Mouse (Mus musculus): ENCODE results near the gene Tmem235. TPM values are rescaled to one million over a fixed set of nuclear protein-coding genes. Genes with fewer than 3 reads are reported as not detected.
A peak's percentile ranks its signal among the peaks of the same experiment; 100 is the strongest.

Tmem235 gene
- polyA plus RNA-seq, 1 experiment from 2014 or later, result not detected

DNA sequence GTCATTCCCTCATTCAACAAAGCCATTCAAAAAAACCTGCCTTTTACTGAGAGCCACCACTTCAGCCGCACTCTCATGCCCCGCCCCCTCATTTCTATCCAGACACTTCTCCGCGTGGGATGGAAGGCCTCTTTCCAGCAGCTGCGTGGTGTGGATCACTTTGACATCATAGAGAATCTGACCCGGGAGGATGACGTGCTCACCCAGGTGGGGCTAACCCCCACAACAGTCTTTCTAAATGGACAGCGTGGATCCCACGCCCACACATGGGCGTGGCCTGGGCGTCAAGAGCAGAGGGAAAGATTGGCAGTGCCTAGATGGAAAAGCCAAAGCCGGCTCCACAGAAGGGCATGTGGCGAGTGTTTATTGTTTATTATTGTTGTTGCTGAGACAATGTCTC is 24.2 kb upstream of the Tmem235 start:
- no peak overlapping the region for H3K9ac ChIP-seq
- peak overlapping the region; percentile 38 for H3K4me2 ChIP-seq
- no peaks in the 10 kb centered on the region for H3K36me3 ChIP-seq
- no peak for ATAC-seq (ENCODE audit: low FRiP score, low read depth)
- peaks cover 7% of the 10 kb centered on the region; the same call in 1 of the 2 replicates for H3K4me1 ChIP-seq (replicated peaks)
- H3K27me3 ChIP-seq, result no peaks in the 10 kb centered on the region
- H3K27ac ChIP-seq (replicated peaks), result no peak overlapping the region
- H3K9me3 ChIP-seq, result no peaks in the 10 kb centered on the region
- peak overlapping the region; percentile 8; the same call in 1 of the 2 replicates for H3K4me3 ChIP-seq
- 24% methylated on average over 13 of the region's 13 CpGs for WGBS

GRCm38 (mm10) chr11:117838572-117838971 is 22.0 kb upstream of the Tmem235 start:
- no peaks in the 10 kb centered on the region for H3K4me1 ChIP-seq (replicated peaks)
- no peak overlapping the region for H3K27ac ChIP-seq (replicated peaks)
- no peak for ATAC-seq (ENCODE audit: low FRiP score, low read depth)
- 82% methylated on average over 2 of the region's 2 CpGs for WGBS
- no peaks in the 10 kb centered on the region for H3K27me3 ChIP-seq
- no peak overlapping the region for H3K9ac ChIP-seq
- no peak overlapping the region for H3K4me2 ChIP-seq
- no peak overlapping the region for H3K4me3 ChIP-seq
- no peaks in the 10 kb centered on the region for H3K36me3 ChIP-seq
- H3K9me3 ChIP-seq, result no peaks in the 10 kb centered on the region

DNA sequence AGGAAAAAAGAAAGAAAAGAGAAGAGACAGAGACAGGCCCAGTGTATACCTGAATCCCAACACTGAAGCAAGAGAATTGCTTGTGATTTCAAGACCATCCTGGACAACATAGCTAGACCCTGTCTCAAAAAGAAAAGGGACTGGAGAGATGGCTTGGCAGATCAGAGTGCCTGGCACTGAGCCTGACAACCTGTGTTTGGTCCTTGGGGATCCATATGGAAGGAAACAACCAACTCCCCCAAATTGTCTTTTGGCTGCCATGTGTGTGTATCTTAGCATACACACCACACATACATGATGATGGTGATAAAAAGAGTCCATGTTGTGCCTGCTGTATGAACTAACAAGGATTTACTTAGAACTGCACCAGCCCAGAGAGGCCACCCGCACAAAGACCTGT is 21.5 kb upstream of the Tmem235 start:
- no peak overlapping the region for H3K9ac ChIP-seq
- no peaks in the 10 kb centered on the region for H3K4me1 ChIP-seq (replicated peaks)
- H3K36me3 ChIP-seq, result no peaks in the 10 kb centered on the region
- H3K4me2 ChIP-seq, result no peak overlapping the region
- no peak for ATAC-seq (ENCODE audit: low FRiP score, low read depth)
- 91% methylated on average over 1 of the region's 1 CpGs for WGBS
- H3K4me3 ChIP-seq, result no peak overlapping the region
- no peaks in the 10 kb centered on the region for H3K27me3 ChIP-seq
- no peaks in the 10 kb centered on the region for H3K9me3 ChIP-seq
- H3K27ac ChIP-seq (replicated peaks), result no peak overlapping the region

- Histone ChIP-seq H3K27me3 (no peaks in the 10 kb centered on the region), H3K4me1 (replicated peaks) (no peaks in the 10 kb centered on the region), H3K36me3 (no peaks in the 10 kb centered on the region), H3K9ac (no peak overlapping the region), H3K27ac (replicated peaks) (no peak overlapping the region), H3K4me2 (no peak overlapping the region), H3K9me3 (no peaks in the 10 kb centered on the region), H3K4me3 (no peak overlapping the region)
- 64% methylated on average over 1 of the region's 1 CpGs for WGBS
- ATAC-seq (ENCODE audit: low FRiP score, low read depth), result no peak
Measured at GRCm38 (mm10) chr11:117840910-117841309, 19.6 kb upstream of the Tmem235 start.

DNA sequence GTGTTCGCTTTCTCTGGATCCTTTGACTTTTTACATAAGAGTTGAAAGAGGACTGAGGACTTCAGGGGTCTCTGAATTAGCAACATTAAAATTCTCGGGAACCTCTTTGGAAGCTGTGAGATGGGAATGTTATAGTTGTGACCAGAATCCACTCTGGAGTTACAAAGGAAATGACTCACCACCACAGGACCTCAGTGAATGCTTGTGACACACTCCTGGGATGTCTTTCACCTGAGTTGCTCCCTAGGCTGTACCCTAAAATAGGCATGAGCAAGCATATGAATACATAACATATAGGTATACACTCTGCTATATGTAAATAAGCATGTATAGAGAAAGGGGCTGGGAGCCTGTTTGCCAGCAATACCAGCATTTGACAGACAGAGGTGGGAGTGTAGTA is 17.1 kb upstream of the Tmem235 start:
- H3K9me3 ChIP-seq, result no peaks in the 10 kb centered on the region
- no peak for ATAC-seq (ENCODE audit: low FRiP score, low read depth)
- no peaks in the 10 kb centered on the region for H3K27me3 ChIP-seq
- 85% methylated on average over 2 of the region's 2 CpGs for WGBS
- H3K4me1 ChIP-seq (replicated peaks), result peaks cover 7% of the 10 kb centered on the region
- H3K4me2 ChIP-seq, result no peak overlapping the region
- no peak overlapping the region for H3K27ac ChIP-seq (replicated peaks)
- H3K36me3 ChIP-seq, result no peaks in the 10 kb centered on the region
- H3K4me3 ChIP-seq, result no peak overlapping the region
- H3K9ac ChIP-seq, result no peak overlapping the region

DNA sequence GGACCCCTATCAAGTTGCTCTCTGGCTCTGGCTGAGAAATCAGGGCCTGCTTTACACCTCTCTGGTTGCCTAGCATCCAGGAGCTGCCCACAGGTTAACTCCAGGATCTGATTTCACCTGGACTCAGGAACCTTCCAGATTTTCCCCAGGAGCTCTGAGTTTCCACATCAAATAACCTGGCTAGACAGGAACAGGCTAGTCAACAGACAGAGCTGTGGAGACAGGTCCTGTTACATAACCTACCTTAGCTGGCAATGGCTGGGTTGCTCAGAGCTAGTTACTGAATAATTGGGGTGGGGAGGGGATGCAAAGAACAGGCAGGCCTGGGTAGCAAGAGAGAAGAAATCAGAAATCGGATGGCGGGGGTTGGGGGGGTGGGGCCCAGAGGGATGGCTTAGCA is 15.6 kb upstream of the Tmem235 start:
- ATAC-seq (ENCODE audit: low FRiP score, low read depth), result no peak

GRCm38 (mm10) chr11:117845651-117846050 is 14.9 kb upstream of the Tmem235 start:
- no peaks in the 10 kb centered on the region for H3K9me3 ChIP-seq
- 83% methylated on average over 2 of the region's 2 CpGs for WGBS

More for the DNA sequence above, 15.6 kb upstream of the Tmem235 start:
- H3K36me3 ChIP-seq, result no peaks in the 10 kb centered on the region
- H3K4me3 ChIP-seq, result no peak overlapping the region
- no peak overlapping the region for H3K9ac ChIP-seq
- 88% methylated on average over 2 of the region's 2 CpGs for WGBS
- no peaks in the 10 kb centered on the region for H3K9me3 ChIP-seq
- no peak overlapping the region for H3K4me2 ChIP-seq
- H3K27me3 ChIP-seq, result no peaks in the 10 kb centered on the region
- no peak overlapping the region for H3K27ac ChIP-seq (replicated peaks)
- H3K4me1 ChIP-seq (replicated peaks), result peaks cover 18% of the 10 kb centered on the region

DNA sequence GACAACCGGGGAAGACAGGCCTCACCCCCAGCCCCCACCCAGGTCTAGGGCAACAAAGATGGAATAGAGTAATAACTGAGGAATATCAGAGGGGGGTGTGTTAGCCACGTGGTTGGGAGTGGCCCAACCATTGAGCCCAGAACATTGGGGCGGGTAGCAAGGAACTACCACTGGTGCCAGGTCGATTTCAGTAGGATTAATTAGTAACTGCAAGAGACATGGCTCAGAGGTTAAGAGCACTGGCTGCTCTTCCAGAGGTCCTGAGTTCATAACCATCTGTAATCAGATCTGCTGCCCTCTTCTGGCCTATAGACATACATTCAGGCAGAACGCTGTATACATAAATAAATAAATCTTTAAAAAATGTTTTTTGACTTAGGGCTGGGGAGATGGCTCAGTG is 13.9 kb upstream of the Tmem235 start:
- no peak for ATAC-seq (ENCODE audit: low FRiP score, low read depth)
- no peak overlapping the region for H3K4me2 ChIP-seq
- H3K9ac ChIP-seq, result no peak overlapping the region
- H3K27ac ChIP-seq (replicated peaks), result no peak overlapping the region
- no peaks in the 10 kb centered on the region for H3K9me3 ChIP-seq
- H3K36me3 ChIP-seq, result no peaks in the 10 kb centered on the region
- H3K4me1 ChIP-seq (replicated peaks), result peaks cover 18% of the 10 kb centered on the region
- WGBS, result 49% methylated on average over 5 of the region's 5 CpGs
- no peak overlapping the region for H3K4me3 ChIP-seq
- no peaks in the 10 kb centered on the region for H3K27me3 ChIP-seq

More at GRCm38 (mm10) chr11:117845651-117846050, 14.9 kb upstream of the Tmem235 start:
- no peak overlapping the region for H3K27ac ChIP-seq (replicated peaks)
- no peaks in the 10 kb centered on the region for H3K27me3 ChIP-seq
- no peak overlapping the region for H3K4me2 ChIP-seq
- no peak overlapping the region for H3K9ac ChIP-seq
- no peak overlapping the region for H3K4me3 ChIP-seq
- no peaks in the 10 kb centered on the region for H3K36me3 ChIP-seq
- peaks cover 18% of the 10 kb centered on the region for H3K4me1 ChIP-seq (replicated peaks)
- ATAC-seq (ENCODE audit: low FRiP score, low read depth), result no peak

- peak overlapping the region; percentile 98 for H3K27ac ChIP-seq (replicated peaks)
- peak overlapping the region; percentile 79 for H3K4me2 ChIP-seq
- no peak overlapping the region for H3K4me3 ChIP-seq
- no peak for ATAC-seq (ENCODE audit: low FRiP score, low read depth)
- WGBS, result 83% methylated on average over 7 of the region's 7 CpGs
- no peaks in the 10 kb centered on the region for H3K27me3 ChIP-seq
- no peaks in the 10 kb centered on the region for H3K36me3 ChIP-seq
- H3K9ac ChIP-seq, result peak overlapping the region; percentile 87
- H3K9me3 ChIP-seq, result no peaks in the 10 kb centered on the region
- peaks cover 18% of the 10 kb centered on the region for H3K4me1 ChIP-seq (replicated peaks)
Measured at GRCm38 (mm10) chr11:117847593-117848215, 12.8 kb upstream of the Tmem235 start.

GRCm38 (mm10) chr11:117848271-117848984 is 12.1 kb upstream of the Tmem235 start:
- peaks cover 18% of the 10 kb centered on the region for H3K4me1 ChIP-seq (replicated peaks)
- H3K27ac ChIP-seq (replicated peaks), result peak overlapping the region; percentile 98
- WGBS, result 13% methylated on average over 19 of the region's 19 CpGs
- ATAC-seq (ENCODE audit: low FRiP score, low read depth), result peak; percentile 90
- peak overlapping the region; percentile 87 for H3K9ac ChIP-seq
- H3K36me3 ChIP-seq, result no peaks in the 10 kb centered on the region
- H3K9me3 ChIP-seq, result no peaks in the 10 kb centered on the region
- peak overlapping the region; percentile 78 for H3K4me3 ChIP-seq
- H3K4me2 ChIP-seq, result peak overlapping the region; percentile 79
- no peaks in the 10 kb centered on the region for H3K27me3 ChIP-seq

GRCm38 (mm10) chr11:117848985-117849671 is 11.4 kb upstream of the Tmem235 start, which contains the start of gene Birc5:
Birc5 (plus strand) TSS chr11:117849251.
- WGBS, result under 1% methylated on average over 51 of the region's 51 CpGs
- Histone ChIP-seq H3K36me3 (no peaks in the 10 kb centered on the region), H3K9ac (peak within 1 kb of the TSS; percentile 87), H3K4me2 (peak within 1 kb of the TSS; percentile 79), H3K4me3 (peak within 1 kb of the TSS; percentile 78), H3K27me3 (no peaks in the 10 kb centered on the region), H3K27ac (replicated peaks) (peak within 1 kb of the TSS; percentile 98), H3K9me3 (no peaks in the 10 kb centered on the region), H3K4me1 (replicated peaks) (peaks cover 18% of the 10 kb centered on the region)
- peak; percentile 95 for ATAC-seq (ENCODE audit: low FRiP score, low read depth)

GRCm38 (mm10) chr11:117852875-117853274 is 7.7 kb upstream of the Tmem235 start:
- ATAC-seq (ENCODE audit: low FRiP score, low read depth), result no peak
- no peaks in the 10 kb centered on the region for H3K9me3 ChIP-seq
- peaks cover 16% of the 10 kb centered on the region for H3K4me1 ChIP-seq (replicated peaks)
- H3K36me3 ChIP-seq, result no peaks in the 10 kb centered on the region
- no peak overlapping the region for H3K4me3 ChIP-seq
- no peak overlapping the region for H3K4me2 ChIP-seq
- no peaks in the 10 kb centered on the region for H3K27me3 ChIP-seq
- no peak overlapping the region for H3K9ac ChIP-seq
- no peak overlapping the region for H3K27ac ChIP-seq (replicated peaks)
- WGBS, result 94% methylated on average over 3 of the region's 3 CpGs

All from hindbrain, embryonic 15.5 days (tissue).